Mouse (Mus musculus): ENCODE results near the gene Acp2. TPM values are rescaled to one million over a fixed set of nuclear protein-coding genes. Genes with fewer than 3 reads are reported as not detected.
A peak's percentile ranks its signal among the peaks of the same experiment; 100 is the strongest.

Gene Acp2
- total RNA-seq (2015; ENCODE audit: low replicate concordance) (0.77 and 6.9 TPM in 2 replicates), total RNA-seq (2017; ENCODE audit: low replicate concordance) (3.2 and 4.5 TPM in 2 replicates)

- ATAC-seq (replicated peaks; ENCODE audit: low FRiP score, poor library complexity, severe bottlenecking), result peak; percentile 98
Observed at GRCm38 (mm10) chr2:91202222-91202971, at the start of gene Acp2, which contains the start of gene Nr1h3. Gene Acp2, plus strand, starts transcription at chr2:91202885. Gene Nr1h3, minus strand, starts transcription at chr2:91202834.

GRCm38 (mm10) chr2:91152885-91153377 lies 49.8 kb upstream of the Acp2 start:
- no peak for ATAC-seq (replicated peaks; ENCODE audit: low FRiP score, poor library complexity, severe bottlenecking)

- ATAC-seq (replicated peaks; ENCODE audit: low FRiP score, poor library complexity, severe bottlenecking), result no peak
Observed at GRCm38 (mm10) chr2:91154091-91154490, 48.6 kb upstream of the Acp2 start.

GRCm38 (mm10) chr2:91157002-91157752 lies 45.5 kb upstream of the Acp2 start:
- ATAC-seq (replicated peaks; ENCODE audit: low FRiP score, poor library complexity, severe bottlenecking), result no peak

- no peak for ATAC-seq (replicated peaks; ENCODE audit: low FRiP score, poor library complexity, severe bottlenecking)
Observed at GRCm38 (mm10) chr2:91160591-91160990, 42.1 kb upstream of the Acp2 start.

GRCm38 (mm10) chr2:91162952-91163351 lies 39.7 kb upstream of the Acp2 start:
- ATAC-seq (replicated peaks; ENCODE audit: low FRiP score, poor library complexity, severe bottlenecking), result no peak

- no peak for ATAC-seq (replicated peaks; ENCODE audit: low FRiP score, poor library complexity, severe bottlenecking)
Observed at GRCm38 (mm10) chr2:91163532-91163931, 39.2 kb upstream of the Acp2 start.

GRCm38 (mm10) chr2:91164991-91165390 lies 37.7 kb upstream of the Acp2 start:
- no peak for ATAC-seq (replicated peaks; ENCODE audit: low FRiP score, poor library complexity, severe bottlenecking)

GRCm38 (mm10) chr2:91167629-91168028 lies 35.1 kb upstream of the Acp2 start:
- ATAC-seq (replicated peaks; ENCODE audit: low FRiP score, poor library complexity, severe bottlenecking), result no peak

- no peak for ATAC-seq (replicated peaks; ENCODE audit: low FRiP score, poor library complexity, severe bottlenecking)
Observed at GRCm38 (mm10) chr2:91169587-91170322, 32.9 kb upstream of the Acp2 start.

- no peak for ATAC-seq (replicated peaks; ENCODE audit: low FRiP score, poor library complexity, severe bottlenecking)
Observed at GRCm38 (mm10) chr2:91175490-91175889, 27.2 kb upstream of the Acp2 start.

GRCm38 (mm10) chr2:91176234-91176633 lies 26.5 kb upstream of the Acp2 start:
- ATAC-seq (replicated peaks; ENCODE audit: low FRiP score, poor library complexity, severe bottlenecking), result no peak

GRCm38 (mm10) chr2:91179825-91180224 lies 22.9 kb upstream of the Acp2 start:
- ATAC-seq (replicated peaks; ENCODE audit: low FRiP score, poor library complexity, severe bottlenecking), result no peak

- ATAC-seq (replicated peaks; ENCODE audit: low FRiP score, poor library complexity, severe bottlenecking), result no peak
Observed at GRCm38 (mm10) chr2:91180706-91181105, 22.0 kb upstream of the Acp2 start.

GRCm38 (mm10) chr2:91182016-91182404 lies 20.7 kb upstream of the Acp2 start:
- ATAC-seq (replicated peaks; ENCODE audit: low FRiP score, poor library complexity, severe bottlenecking), result no peak

GRCm38 (mm10) chr2:91182405-91183147 lies 20.1 kb upstream of the Acp2 start:
- peak; percentile 83 for ATAC-seq (replicated peaks; ENCODE audit: low FRiP score, poor library complexity, severe bottlenecking)

- ATAC-seq (replicated peaks; ENCODE audit: low FRiP score, poor library complexity, severe bottlenecking), result peak; percentile 96
Observed at GRCm38 (mm10) chr2:91183148-91183513, 19.6 kb upstream of the Acp2 start.

GRCm38 (mm10) chr2:91183711-91184405 lies 18.8 kb upstream of the Acp2 start, which contains the start of gene Madd:
Gene Madd, minus strand, starts transcription at chr2:91183837.
- peak; percentile 40 for ATAC-seq (replicated peaks; ENCODE audit: low FRiP score, poor library complexity, severe bottlenecking)

GRCm38 (mm10) chr2:91186208-91186607 lies 16.5 kb upstream of the Acp2 start:
- ATAC-seq (replicated peaks; ENCODE audit: low FRiP score, poor library complexity, severe bottlenecking), result no peak

Data from erythroblast, adult 5-6 weeks (primary cell).